Mouse (Mus musculus): ENCODE results near the gene Tex33. TPM values are rescaled to one million over a fixed set of nuclear protein-coding genes. Genes with fewer than 3 reads are reported as not detected.
"Not testable (repeated sequence)": the region's sequence is repeated elsewhere in the genome, so short reads cannot be mapped to it uniquely, and the experiment has no call there.

The Tex33 gene
- polyA plus RNA-seq, 1 experiment from 2014 or later = not detected

DNA sequence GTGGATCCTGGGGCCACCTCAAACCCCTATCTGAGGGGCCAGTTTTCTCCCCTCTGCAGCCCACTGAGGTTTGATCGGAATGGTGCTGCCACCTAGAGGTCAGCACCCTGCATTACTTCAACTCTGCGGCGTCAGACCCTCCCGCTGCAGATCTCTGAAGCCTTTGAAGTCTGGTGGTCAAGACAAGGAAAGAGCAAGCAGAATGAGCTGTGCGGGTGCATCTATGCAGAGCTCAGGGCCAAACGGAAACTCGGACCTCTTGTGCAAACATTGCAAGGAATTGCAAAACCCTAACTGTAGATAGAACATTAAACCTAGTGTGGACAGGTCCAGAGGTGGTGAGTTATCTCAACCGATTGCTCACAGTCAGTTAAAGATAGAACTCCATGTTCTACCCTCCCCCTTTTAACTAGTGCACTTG, 26.8 kb downstream of the Tex33 start:
- no peaks in the 10 kb centered on the region for H3K36me3 ChIP-seq
- H3K4me1 ChIP-seq = peaks cover 41% of the 10 kb centered on the region
- H3K9me3 ChIP-seq = no peaks in the 10 kb centered on the region
- peak; percentile 48; the same call in 1 of the 2 replicates for ATAC-seq (ENCODE audit: borderline replicate concordance, extremely low read depth, low FRiP score, low TSS enrichment)
- H3K27me3 ChIP-seq = peaks cover 9% of the 10 kb centered on the region; the same call in 1 of the 2 replicates
- WGBS = 4% methylated on average over 8 of the region's 8 CpGs
- no peak overlapping the region for H3K4me2 ChIP-seq
- H3K9ac ChIP-seq = no peak overlapping the region
- H3K27ac ChIP-seq = no peak overlapping the region
- H3K4me3 ChIP-seq = no peak overlapping the region

DNA sequence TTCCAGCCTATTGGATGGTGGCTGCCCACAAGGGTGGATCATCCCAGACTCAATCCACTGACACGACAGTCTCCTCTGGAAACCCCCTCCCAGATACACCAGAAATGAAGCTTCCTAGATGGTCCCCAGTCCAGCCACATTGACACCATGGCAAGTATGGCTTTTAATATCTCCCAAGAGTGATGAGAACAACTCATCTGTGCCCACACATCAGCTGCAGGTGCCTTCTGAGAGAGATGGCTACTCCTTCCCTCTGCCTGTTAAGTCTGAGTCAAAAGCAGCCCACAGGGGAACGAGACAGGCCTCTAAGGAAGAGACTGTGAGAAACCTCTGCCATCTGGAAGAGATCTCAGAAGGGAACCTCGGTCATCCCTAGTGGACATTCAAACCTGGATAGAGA, 27.9 kb downstream of the Tex33 start:
- Histone ChIP-seq H3K4me3 (no peak overlapping the region), H3K4me2 (no peak overlapping the region), H3K4me1 (peaks cover 30% of the 10 kb centered on the region), H3K36me3 (no peaks in the 10 kb centered on the region), H3K9ac (no peak overlapping the region), H3K9me3 (no peaks in the 10 kb centered on the region), H3K27me3 (peaks cover 9% of the 10 kb centered on the region; the same call in 1 of the 2 replicates), H3K27ac (no peak overlapping the region)
- ATAC-seq (ENCODE audit: borderline replicate concordance, extremely low read depth, low FRiP score, low TSS enrichment) = no peak
- WGBS = 74% methylated on average over 3 of the region's 3 CpGs

DNA sequence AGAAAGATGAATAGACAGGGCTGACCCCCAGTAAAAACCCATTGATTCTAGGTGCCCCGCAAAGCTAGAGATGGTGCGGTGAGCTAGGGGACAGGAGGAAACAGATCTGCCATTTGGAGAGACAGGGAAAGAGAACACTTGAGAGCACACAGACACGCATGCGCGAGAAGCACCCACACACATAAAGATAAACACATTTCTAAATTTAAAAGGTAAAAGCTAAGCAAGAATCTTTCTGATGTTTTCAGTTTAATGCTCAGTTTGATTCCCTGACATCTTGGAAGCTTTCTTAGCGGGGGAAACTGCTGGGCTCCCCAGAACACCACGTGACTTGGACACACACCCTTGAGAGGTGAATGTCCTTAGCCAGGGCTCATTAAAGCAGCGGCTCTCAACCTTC, 28.8 kb downstream of the Tex33 start:
- Histone ChIP-seq H3K9ac (no peak overlapping the region), H3K9me3 (no peaks in the 10 kb centered on the region), H3K27ac (no peak overlapping the region), H3K4me1 (peaks cover 20% of the 10 kb centered on the region), H3K4me3 (no peak overlapping the region), H3K4me2 (no peak overlapping the region), H3K27me3 (peaks cover 9% of the 10 kb centered on the region; the same call in 1 of the 2 replicates), H3K36me3 (no peaks in the 10 kb centered on the region)
- no peak for ATAC-seq (ENCODE audit: borderline replicate concordance, extremely low read depth, low FRiP score, low TSS enrichment)
- 63% methylated on average over 8 of the region's 8 CpGs for WGBS

DNA sequence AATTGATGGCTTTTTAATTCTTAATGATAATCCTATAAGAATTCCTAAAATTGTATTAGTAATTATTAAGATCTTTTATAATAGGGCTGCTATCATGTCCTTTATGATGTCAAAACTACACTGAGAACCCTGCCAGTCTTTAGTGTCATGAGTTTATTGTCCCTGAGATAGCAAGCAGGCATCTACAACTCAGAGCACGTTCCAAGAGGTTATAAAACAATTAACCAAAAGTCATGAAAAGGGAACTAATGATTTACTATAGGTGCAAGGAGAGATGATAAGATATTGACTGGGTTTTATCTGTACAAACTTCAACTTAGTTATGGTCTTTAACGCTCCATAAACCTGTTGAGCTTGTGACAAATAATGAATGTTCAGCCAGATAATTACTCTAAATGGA, 29.8 kb downstream of the Tex33 start:
- H3K4me3 ChIP-seq = no peak overlapping the region
- WGBS = 54% methylated on average over 2 of the region's 2 CpGs
- no peak overlapping the region for H3K27ac ChIP-seq
- peaks cover 9% of the 10 kb centered on the region; the same call in 1 of the 2 replicates for H3K27me3 ChIP-seq
- peaks cover 13% of the 10 kb centered on the region for H3K4me1 ChIP-seq
- no peaks in the 10 kb centered on the region for H3K36me3 ChIP-seq
- no peak overlapping the region for H3K4me2 ChIP-seq
- no peaks in the 10 kb centered on the region for H3K9me3 ChIP-seq
- ATAC-seq (ENCODE audit: borderline replicate concordance, extremely low read depth, low FRiP score, low TSS enrichment) = no peak
- H3K9ac ChIP-seq = no peak overlapping the region

DNA sequence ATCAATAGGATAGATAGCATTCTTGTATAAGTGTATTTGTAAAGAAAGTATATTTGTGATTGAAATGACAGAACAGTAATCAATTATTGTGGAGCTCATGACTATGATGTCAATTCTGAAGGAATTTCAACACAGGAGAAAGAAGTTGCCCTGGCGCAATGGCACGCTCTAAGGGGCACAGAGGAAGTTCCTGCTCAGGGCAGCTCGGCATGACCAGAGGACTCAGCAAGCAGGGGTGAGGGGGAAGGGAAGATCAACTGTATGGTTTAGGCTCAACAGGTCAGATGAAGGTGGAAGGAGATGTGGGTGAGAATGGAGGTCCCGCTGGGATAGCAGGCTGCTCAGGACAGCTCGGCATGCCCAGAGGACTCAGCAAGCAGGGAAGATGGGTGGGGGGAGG, 40.2 kb downstream of the Tex33 start:
- Histone ChIP-seq H3K36me3 (no peaks in the 10 kb centered on the region), H3K4me3 (no peak overlapping the region), H3K9ac (no peak overlapping the region), H3K9me3 (no peaks in the 10 kb centered on the region), H3K27me3 (no peaks in the 10 kb centered on the region), H3K4me2 (no peak overlapping the region), H3K27ac (no peak overlapping the region), H3K4me1 (0 out of 2 replicates have a peak, but pooled peaks cover 3% of the 10 kb centered on the region)
- WGBS = 80% methylated on average over 5 of the region's 5 CpGs
- no peak for ATAC-seq (ENCODE audit: borderline replicate concordance, extremely low read depth, low FRiP score, low TSS enrichment)

DNA sequence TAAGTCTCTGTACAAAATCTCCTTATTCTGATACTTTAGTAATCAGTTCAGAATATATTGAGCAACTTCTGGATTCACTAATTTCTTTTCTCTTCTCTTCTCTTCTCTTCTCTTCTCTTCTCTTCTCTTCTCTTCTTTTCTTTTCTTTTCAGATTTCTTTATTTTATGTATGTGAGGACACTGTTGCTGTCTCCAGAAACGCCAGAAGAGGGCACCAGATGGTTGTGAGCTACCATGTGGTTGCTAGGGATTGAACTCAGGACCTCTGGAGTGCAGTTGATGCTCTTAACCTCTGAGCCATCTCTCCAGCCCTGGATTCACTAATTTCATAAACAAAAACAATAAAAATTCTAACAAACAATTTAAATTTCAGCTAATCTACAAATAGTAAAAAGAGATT, 40.8 kb downstream of the Tex33 start:
- 0% methylated on average over 1 of the region's 1 CpGs for whole genome bisulfite sequencing
- Histone ChIP-seq H3K27me3 (no peaks in the 10 kb centered on the region), H3K9me3 (no peaks in the 10 kb centered on the region), H3K9ac (no peak overlapping the region), H3K4me3 (no peak overlapping the region), H3K4me1 (0 out of 2 replicates have a peak, but pooled peaks cover 3% of the 10 kb centered on the region), H3K4me2 (no peak overlapping the region), H3K27ac (no peak overlapping the region), H3K36me3 (no peaks in the 10 kb centered on the region)
- no peak for ATAC-seq (ENCODE audit: borderline replicate concordance, extremely low read depth, low FRiP score, low TSS enrichment)

DNA sequence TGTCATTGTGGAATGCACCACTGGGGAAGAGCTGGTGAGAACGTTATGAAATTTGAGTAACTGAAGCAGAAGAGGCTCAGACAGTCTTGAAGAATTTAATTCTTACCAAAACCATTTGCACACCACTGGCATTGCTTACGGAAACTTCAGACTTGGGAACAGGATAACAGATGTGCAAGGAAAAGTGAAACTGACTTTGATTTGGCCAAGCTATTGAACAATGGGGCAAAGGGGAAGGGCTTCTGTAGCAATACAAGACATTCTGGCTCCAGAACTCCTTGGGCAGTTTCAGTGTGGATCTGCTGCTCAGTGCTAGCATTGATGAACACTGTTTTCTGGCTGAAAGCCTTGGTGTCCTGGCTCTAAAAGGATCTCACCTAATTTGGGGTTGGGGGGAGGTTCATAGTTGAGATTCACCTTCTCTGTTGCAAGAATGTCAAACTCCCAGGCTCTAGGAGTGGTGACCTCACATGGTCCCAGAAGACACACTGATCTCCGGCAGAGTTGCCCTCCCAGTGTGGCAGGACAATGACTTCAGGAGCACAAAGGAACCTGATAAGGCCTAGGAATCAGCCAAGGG, 44.0 kb downstream of the Tex33 start:
- Histone ChIP-seq H3K4me1 (0 out of 2 replicates have a peak, but pooled peaks cover 3% of the 10 kb centered on the region), H3K27me3 (no peaks in the 10 kb centered on the region), H3K9ac (no peak overlapping the region), H3K4me3 (no peak overlapping the region), H3K27ac (no peak overlapping the region), H3K4me2 (no peak overlapping the region), H3K9me3 (no peaks in the 10 kb centered on the region), H3K36me3 (no peaks in the 10 kb centered on the region)
- no peak for ATAC-seq (ENCODE audit: borderline replicate concordance, extremely low read depth, low FRiP score, low TSS enrichment)
- WGBS = 44% methylated on average over 3 of the region's 3 CpGs

DNA sequence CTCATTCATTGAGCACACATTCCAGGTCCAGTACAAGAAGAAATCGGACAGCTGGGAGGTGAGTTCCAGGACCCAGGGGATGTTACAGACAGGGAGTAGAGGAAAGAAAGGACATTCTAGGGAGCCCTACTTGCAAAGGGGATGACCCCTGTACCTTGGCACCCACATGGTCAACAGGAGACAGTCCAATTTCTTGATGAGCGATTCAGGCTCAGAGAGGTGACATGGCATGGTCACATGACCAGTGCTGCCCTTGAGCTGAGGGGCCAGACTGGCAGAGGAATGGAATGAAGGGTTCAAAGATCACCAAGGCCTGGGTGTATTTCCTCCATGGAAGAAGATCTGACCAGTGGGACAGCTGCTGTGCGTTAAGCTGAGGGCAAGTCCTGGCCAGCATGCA, 51.1 kb downstream of the Tex33 start:
- ATAC-seq (ENCODE audit: borderline replicate concordance, extremely low read depth, low FRiP score, low TSS enrichment) = no peak
- WGBS = 89% methylated on average over 3 of the region's 3 CpGs

DNA sequence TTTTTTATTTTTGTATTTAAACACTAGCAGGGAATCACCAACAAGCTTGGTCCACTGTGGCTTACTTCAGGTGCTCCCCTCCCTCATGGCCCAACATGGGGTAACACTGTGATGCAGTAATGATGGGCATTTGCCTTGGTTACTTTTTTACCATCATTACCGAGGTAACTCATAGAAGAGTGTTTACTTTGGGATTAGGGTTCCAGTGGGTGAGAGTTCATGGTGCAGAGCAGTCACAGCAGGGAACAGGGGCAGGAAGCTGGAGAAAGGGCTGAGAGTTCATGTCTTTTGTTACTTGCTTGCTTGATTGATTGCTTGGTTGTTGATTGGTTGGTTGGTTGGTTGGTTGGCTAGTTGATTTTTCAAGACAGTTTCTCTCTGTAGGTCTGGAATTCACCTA, 52.0 kb downstream of the Tex33 start:
- H3K4me1 ChIP-seq = no peaks in the 10 kb centered on the region
- no peak overlapping the region for H3K4me3 ChIP-seq
- H3K36me3 ChIP-seq = no peaks in the 10 kb centered on the region
- no peaks in the 10 kb centered on the region for H3K9me3 ChIP-seq
- no peak for ATAC-seq (ENCODE audit: borderline replicate concordance, extremely low read depth, low FRiP score, low TSS enrichment)
- no peak overlapping the region for H3K9ac ChIP-seq
- H3K4me2 ChIP-seq = no peak overlapping the region
- no peak overlapping the region for H3K27ac ChIP-seq
- 4% methylated on average over 1 of the region's 1 CpGs for WGBS
- H3K27me3 ChIP-seq = no peaks in the 10 kb centered on the region

More for the DNA sequence above, 51.1 kb downstream of the Tex33 start:
- H3K9me3 ChIP-seq = no peaks in the 10 kb centered on the region
- H3K4me2 ChIP-seq = no peak overlapping the region
- no peak overlapping the region for H3K27ac ChIP-seq
- H3K4me3 ChIP-seq = no peak overlapping the region
- H3K27me3 ChIP-seq = no peaks in the 10 kb centered on the region
- no peaks in the 10 kb centered on the region for H3K36me3 ChIP-seq
- H3K9ac ChIP-seq = no peak overlapping the region
- H3K4me1 ChIP-seq = no peaks in the 10 kb centered on the region

DNA sequence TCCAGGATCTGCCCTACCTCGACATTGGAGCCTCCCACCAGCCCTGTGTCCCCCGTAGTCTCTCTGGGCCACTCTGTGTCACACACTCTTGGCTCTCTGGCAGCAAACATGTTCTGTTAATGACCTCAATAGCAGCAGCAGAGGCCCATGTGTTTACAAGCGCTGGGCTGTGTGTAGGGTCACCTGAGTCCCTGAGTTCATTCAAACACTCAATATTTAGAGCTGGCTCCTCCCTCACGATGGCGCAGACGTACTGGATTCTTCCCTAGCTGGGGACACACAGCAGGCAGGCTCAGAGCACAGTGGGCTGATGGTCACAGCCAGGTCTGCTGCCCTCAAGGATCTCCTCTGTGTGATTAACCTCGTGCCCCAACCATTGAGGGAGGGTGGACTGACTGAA, 54.8 kb downstream of the Tex33 start:
- ATAC-seq (ENCODE audit: borderline replicate concordance, extremely low read depth, low FRiP score, low TSS enrichment); H3K9ac ChIP-seq; H3K27me3 ChIP-seq; H3K4me1 ChIP-seq; H3K4me3 ChIP-seq; H3K9me3 ChIP-seq; H3K27ac ChIP-seq; H3K4me2 ChIP-seq; H3K36me3 ChIP-seq: not testable (repeated sequence)
- WGBS = 52% methylated on average over 7 of the region's 7 CpGs

DNA sequence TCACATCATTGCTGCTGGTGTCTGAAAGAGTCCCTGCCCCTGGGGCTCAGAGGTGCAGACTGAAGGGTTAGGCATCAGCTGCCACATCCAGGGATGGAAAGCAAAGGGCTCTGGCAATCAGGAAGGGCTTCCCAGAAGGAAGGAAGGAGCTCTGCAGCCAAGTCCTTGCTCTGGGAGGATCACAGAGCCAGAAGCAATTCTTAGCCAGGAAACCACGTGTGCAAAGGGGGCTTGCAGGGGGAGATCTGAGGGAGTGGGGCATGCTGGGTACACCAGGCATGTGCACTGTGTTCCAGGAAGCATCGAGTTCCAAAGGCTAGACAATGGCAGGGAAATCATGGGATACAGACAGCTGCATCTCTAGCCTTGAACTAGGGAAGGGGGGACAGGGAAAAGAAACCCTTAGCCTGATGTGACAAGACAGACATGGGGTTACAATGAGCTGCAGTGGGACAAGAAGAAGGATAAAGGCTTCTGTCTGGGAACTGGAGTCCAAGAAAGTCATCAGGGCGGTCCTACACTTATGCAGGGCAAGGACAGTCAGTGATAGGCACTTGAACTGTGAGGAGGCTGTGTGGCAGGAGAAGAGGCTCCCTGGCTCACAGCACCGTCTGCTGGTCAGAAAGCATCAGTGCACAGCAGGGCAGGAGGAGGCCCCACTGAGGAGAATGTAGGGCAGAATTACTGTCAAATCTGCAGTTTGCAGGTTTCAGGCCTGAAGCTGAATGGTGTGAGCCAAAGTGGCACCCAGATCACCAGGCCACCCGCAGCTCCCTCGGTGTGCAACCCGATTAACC, 55.9 kb downstream of the Tex33 start:
- 29% methylated on average over 7 of the region's 7 CpGs for WGBS
- H3K9me3 ChIP-seq; ATAC-seq (ENCODE audit: borderline replicate concordance, extremely low read depth, low FRiP score, low TSS enrichment): not testable (repeated sequence)

DNA sequence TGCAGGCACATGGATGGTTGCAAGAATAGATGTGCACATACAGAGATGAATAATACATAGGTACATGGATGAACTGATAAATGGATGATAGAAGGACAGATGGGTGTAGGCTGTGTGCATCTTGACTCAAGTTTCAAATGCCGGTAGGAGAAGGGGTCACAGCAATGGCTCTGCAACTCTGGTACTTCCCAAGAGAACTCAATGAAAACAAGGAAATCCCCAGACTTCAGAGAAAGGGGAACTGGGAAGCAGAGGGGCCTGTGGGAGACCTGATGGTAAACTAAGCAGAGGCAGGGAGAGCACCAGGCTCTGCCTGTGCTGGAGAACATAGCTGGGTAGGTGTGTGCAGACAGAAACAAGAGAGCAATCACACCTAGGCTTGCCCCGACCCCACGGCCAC, 61.3 kb downstream of the Tex33 start:
- no peak overlapping the region for H3K27ac ChIP-seq
- no peaks in the 10 kb centered on the region for H3K9me3 ChIP-seq
- no peaks in the 10 kb centered on the region for H3K4me1 ChIP-seq
- no peak overlapping the region for H3K4me3 ChIP-seq
- 74% methylated on average over 3 of the region's 3 CpGs for WGBS
- no peak overlapping the region for H3K9ac ChIP-seq
- no peak overlapping the region for H3K4me2 ChIP-seq
- no peaks in the 10 kb centered on the region for H3K27me3 ChIP-seq
- no peaks in the 10 kb centered on the region for H3K36me3 ChIP-seq
- no peak for ATAC-seq (ENCODE audit: borderline replicate concordance, extremely low read depth, low FRiP score, low TSS enrichment)

More for the DNA sequence above, 55.9 kb downstream of the Tex33 start:
- H3K27me3 ChIP-seq, H3K9ac ChIP-seq, H3K4me2 ChIP-seq, H3K4me3 ChIP-seq, H3K4me1 ChIP-seq, H3K27ac ChIP-seq, H3K36me3 ChIP-seq: not testable (repeated sequence)
